Mouse (Mus musculus): ENCODE data around the gene Nsmce1.

Nsmce1 gene

DNA sequence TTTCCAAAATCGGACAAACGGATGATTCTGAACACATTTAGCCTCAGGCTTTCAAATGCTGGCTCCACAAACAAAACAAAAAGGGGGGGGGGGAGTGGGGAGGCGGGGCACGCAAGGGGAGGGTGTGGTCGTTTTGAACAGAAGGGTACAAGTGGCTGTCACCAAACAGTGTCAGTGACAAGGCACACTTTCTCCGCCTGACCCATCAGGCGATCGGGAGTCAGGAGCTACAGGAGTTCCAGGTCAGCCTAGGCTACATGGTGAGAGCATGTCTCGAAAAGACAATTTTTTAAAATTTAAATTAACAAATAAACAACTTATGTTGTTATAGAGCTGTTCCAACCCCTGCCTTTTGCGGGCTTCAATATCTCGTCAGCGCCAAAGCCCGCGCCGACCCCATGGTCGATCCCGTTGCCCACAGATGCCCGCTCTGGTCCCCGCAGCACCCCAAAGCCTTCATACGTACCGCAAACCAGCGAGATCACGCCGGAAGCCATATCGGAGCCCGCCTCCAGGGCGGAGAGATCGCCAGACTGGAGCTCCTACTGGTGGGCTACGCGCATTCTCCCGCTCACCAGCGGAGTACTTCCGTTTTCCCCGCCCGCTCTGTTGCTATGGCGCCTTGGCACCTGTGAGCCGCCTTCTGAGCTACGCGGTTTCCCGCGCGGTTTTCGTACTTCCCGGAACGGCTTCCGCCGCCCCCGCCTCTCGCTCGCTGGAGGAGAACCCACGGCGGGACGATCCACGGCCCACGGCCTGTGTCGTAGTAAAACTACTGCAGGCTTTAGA, at the start of gene Nsmce1:
Gene Nsmce1, minus strand, starts transcription at position 650 of the 789 bp plus-strand sequence.
- in situ Hi-C loops (cut with MboI, MseI) = no loop called here

GRCm38 (mm10) chr7:125541026-125541425, 49.6 kb upstream of the Nsmce1 start:
- in situ Hi-C loops (cut with MboI, MseI) = no loop called here

GRCm38 (mm10) chr7:125539351-125539750, 48.0 kb upstream of the Nsmce1 start:
- in situ Hi-C loops (cut with MboI, MseI) = no loop called here

GRCm38 (mm10) chr7:125527901-125528580, 36.6 kb upstream of the Nsmce1 start:
- in situ Hi-C loops (cut with MboI, MseI) = no loop called here

GRCm38 (mm10) chr7:125527186-125527585, 35.8 kb upstream of the Nsmce1 start:
- in situ Hi-C loops (cut with MboI, MseI) = no loop called here

DNA sequence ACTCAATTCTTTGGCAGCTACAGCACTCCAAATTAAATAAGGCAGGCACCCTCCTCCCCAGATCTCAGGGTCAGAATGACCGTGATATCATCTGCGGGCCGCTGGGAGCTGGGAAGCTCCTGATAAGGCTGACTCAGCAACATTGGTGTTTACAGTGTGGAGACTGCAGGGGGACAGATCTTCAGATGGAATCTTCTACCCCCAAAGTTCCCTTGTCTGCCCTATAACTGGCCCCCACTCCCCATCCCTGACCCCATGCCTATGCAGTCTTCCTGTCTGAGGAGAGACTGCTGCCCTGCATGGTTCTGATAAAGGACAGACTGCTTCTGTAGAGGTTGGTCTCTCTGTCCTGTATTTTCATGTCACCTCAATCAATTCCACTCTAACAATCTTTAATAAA, 31.7 kb upstream of the Nsmce1 start:
- in situ Hi-C loops (cut with MboI, MseI) = no loop called here

GRCm38 (mm10) chr7:125519715-125520114, 28.3 kb upstream of the Nsmce1 start:
- in situ Hi-C loops (cut with MboI, MseI) = no loop called here

DNA sequence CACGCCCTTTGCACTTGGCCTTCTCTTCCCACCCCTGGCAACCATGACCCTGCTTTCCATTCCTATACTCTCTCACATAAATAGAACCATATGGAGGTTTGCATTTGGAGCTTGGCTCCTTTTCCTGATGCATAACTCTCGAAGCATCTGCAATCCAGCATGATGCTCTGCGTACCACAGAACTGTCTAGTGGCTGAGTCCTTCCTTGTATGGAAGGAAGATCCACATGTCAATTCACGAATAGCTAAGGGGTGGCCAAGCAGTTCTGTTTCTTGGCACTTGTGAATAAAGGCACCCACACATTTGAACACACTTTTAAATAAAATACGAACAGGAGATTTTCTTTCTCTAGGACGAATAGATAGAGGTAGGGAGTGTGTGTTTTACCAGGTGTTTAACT, 26.1 kb upstream of the Nsmce1 start:
- in situ Hi-C loops (cut with MboI, MseI) = no loop called here

DNA sequence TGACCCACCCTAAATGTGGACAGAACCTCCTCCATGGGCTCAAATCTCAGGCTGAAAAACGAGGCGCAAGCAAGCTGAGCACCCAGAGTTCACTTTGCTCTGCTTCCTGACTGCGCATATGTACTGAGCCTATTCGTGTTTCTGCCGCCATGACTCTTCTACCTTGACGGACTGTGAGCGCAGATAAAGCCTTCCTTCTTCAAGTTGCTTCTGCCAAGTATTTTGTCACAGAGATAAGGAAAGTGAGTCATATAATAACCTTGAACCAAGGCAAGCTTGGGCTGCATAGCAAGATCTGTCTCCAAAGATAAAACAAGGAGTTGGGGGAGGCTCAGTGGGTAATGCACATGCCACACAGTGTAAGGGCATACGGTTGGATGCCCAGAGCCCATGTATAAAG, 25.3 kb upstream of the Nsmce1 start:
- in situ Hi-C loops (cut with MboI, MseI) = no loop called here

DNA sequence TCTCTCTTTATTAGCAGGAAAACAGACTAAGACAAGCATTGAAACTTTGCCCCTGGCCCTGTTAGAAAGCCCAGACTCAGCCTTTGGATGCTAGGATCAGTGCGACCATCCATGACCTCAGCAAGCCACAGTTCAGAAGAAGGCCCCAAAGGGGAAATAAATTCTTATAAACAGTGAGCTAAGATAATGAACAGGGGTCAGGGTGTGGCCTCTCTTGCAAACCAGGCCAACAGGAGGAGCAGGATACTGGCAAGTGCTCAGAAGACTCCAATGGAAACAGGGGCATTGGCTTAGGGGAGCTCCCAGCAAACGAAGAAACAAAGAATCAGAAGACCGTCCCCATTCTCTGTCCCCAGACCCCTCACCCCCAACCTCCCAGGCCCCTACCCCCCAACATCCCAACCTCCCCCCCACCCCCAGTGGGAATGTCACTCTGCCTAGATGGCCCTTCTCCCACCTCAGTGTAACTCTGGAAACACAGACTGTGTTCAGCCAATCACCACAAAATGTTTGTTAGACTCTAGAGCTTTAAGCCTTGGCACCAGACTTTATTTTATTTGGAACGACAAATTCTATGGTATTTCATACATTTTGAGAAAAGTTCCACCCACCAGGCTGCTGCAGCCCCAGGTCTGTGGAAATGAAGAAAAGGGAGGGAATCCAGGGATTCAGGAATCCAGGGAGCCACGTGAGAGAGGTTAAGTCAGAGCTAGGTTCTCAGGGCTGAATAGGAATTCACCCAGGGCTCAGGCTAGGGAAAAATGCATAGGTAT, 23.9 kb upstream of the Nsmce1 start:
- in situ Hi-C loops (cut with MboI, MseI) = no loop called here

GRCm38 (mm10) chr7:125511852-125512251, 20.5 kb upstream of the Nsmce1 start:
- in situ Hi-C loops (cut with MboI, MseI) = no loop called here

- in situ Hi-C loops (cut with MboI, MseI) = no loop called here
Observed at GRCm38 (mm10) chr7:125511432-125511831, 20.0 kb upstream of the Nsmce1 start.

DNA sequence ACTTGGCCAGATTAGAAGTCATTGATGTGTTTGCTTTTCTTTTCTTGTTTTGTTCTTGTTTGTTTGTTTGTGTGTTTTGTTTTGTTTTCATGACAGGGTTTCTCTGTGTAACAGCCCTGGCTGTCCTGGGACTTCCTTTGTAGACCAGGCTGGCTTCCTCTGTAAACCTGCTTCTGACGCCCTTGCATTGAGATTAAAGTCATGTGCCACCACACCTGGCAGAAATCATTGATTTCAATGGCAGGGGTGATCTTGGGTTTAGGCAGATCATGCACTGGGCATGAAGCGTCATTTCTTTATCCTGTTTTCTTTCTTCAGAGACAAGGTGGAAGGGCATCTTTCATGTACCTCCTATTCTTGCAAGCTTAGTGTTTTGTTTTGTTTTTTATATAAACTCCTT, 15.9 kb upstream of the Nsmce1 start:
- in situ Hi-C loops (cut with MboI, MseI) = no loop called here

DNA sequence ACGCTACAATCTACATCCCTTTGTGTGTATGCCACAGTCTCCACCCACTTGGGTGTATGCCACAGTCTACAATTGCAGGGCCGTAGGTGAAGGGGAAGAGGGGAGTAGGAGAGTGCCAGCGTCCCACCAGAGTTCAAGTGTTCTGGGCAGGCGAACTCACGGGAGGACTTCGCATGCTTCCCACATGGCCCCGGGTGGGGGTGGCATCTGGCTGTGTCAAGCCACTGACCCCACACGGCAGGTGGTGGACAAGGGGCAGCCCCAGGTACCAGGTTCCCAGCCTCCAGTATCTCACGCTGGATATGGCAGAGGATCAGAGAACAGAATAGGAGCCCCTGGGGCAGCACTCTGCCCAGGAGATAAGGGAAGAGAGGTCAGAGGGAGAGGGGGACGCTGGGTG, 14.2 kb upstream of the Nsmce1 start:
- in situ Hi-C loops (cut with MboI, MseI) = no loop called here

DNA sequence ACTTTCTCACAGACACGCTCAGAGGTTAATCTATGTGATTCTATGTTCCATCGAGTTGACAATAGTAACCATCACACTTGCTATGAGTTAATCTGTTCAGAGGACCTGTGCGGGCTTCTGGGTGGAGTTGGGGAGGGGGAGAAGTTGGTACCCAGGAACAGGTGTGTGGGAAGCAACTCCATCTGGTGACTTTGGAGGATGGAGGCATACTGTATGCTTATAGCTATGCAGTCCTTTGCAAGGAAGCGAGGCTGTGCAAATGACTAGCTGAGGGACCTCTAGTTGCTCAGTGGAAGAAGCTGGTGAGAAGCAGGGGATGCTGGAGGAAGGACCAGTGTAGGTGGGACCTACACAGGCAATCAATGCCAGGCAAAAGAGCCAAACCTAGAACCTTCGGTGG, 13.2 kb upstream of the Nsmce1 start:
- in situ Hi-C loops (cut with MboI, MseI) = no loop called here

DNA sequence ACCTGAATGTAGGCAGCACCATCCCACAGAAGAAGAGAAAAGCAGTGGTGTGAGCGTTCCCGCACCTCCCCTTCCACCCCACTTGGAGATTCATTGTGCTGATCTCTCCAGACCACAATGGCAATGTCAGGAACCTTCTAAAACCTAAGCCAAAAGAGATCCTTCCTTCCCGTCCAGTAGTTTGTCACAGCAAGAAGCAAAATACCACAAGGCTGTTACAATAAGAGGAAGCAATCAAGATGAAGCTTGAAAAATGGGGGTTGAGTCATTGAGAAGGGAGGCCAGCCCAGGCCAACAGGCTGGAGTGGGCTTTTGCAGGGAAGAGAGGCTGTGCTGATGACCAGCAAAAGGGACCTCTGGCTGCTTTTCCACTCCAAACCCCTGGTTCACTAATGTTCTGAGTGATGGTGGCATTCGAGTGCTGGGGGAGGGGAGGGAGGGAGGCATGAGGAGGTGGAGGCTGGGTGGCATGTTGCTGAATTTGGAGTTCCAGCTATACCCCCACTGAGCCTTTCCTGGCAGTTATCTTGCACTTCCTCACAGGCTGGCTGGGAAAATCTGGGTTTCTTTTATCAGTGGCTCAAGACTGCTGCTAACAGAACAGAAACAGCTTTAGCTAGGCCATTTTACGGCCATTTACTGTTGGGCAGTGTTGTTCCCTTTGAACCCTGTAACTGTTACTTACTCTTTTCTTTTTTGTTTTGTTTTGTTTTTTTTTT, 12.1 kb upstream of the Nsmce1 start:
- in situ Hi-C loops (cut with MboI, MseI) = no loop called here

GRCm38 (mm10) chr7:125500879-125501278, 9.5 kb upstream of the Nsmce1 start:
- in situ Hi-C loops (cut with MboI, MseI) = no loop called here

- in situ Hi-C loops (cut with MboI, MseI) = no loop called here
Observed at GRCm38 (mm10) chr7:125499927-125500868, 8.8 kb upstream of the Nsmce1 start.

DNA sequence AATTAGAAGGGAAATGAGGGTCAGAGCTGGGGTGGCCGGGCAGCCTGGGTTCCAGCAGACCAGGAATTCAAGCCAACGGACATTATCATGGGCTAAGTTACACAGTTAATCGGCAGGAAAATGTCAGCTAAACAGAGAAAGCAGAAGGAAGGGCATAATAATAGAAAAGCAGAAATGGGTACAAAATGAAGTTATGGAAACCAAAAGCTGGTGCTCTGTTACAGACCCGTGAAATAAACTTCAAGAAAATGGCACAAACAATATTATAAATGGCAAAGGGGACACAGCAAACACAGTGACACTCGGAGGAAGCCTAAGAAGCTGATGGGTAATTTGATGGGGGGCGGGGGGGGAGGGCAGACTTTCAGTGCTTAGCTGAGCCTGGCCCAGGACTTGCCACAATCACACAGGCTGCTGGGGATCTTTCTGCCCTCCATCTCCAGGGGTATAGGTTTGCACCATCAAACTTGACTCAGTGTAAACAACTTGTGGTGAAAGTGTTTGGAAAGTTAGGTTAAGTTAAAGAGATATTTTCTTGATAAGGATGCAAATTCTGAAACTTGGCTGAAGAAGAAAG, 4.6 kb upstream of the Nsmce1 start:
- in situ Hi-C loops (cut with MboI, MseI) = no loop called here

DNA sequence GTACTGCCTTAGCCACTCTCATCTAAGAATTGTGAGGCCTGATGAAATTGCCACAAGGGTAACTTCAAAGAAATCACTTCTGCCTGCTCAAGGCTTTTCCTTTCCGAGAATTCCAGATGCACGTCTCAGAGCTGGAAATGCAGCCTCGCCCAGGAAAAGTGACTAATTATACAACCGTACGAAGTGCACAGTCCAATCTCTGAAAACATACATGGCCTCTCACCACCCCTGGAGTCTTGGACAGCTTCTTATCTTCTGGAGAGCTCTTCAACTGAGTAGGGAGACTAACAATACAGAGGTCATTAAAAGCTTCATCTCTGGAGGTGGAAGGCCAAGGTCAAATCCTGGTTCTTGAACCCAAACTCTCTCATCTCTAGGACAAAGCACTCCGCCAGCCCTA, 1.2 kb upstream of the Nsmce1 start:
- in situ Hi-C loops (cut with MboI, MseI) = no loop called here

Measured in regulatory T cell (primary cell).